Mouse (Mus musculus) retina, postnatal 7 days (tissue): ENCODE measurements around the gene Mief2.

ENCODE experiments used
- DNase-seq: peaks from one replicate; pipeline ENCODE4 v3.0.0-alpha.2; 2012; ENCODE audit warnings: low read depth, low spot score

Gene Mief2

DNA sequence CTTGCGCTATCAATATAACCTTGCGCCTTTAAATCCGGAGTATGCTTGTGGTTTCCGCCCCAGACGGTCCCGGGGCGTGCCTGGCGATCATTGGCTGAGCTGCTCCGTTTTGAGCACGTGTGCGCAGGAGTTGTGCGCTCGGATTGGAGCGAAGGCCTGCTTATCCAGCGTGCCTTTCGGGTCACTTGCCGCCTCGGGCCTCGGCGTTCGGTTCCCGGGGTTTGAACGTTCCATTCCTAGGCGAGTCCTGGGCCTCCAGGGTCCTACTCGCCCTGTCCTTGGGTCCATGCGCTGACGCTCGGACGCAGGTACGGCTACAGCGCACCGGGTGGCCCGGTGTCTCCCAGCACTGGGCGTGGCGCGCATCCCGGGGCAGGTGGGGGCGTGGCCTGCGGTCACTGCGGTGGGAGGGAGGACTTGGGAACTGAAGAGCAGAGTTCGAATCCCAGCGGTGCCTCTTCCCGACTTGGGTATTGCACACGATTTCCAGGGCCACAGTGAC lies at the start of gene Mief2:
Mief2 (plus strand) TSS at position 139 of the 502 bp plus-strand sequence.
- DNase-seq, result peak; percentile 86

DNA sequence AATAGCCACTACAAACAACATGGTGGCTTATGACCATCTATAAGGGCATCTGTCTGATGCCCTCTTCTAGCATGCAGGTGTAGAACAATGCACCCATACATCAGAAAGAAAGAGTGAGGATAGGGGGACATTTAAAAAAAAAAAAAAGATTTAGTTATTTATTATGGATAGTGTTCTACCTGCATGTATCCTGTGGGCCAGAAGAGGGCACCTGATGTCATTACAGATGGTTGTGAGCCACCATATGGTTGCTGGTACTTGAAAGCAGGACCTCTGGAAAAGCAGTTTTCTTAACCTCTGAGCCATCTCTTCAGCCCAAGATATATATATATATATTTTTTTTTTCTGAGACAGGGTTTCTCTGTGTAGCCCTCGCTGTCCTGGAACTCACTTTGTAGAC lies 32.0 kb upstream of the Mief2 start:
- DNase-seq, result no peak

- DNase-seq, result no peak
Measured at GRCm38 (mm10) chr11:60697561-60697960, 30.6 kb upstream of the Mief2 start.

GRCm38 (mm10) chr11:60698806-60699523 lies 29.2 kb upstream of the Mief2 start:
- no peak for DNase-seq

GRCm38 (mm10) chr11:60699524-60700075 lies 28.6 kb upstream of the Mief2 start, which contains the start of gene Llgl1:
TSS of gene Llgl1 (plus strand) at chr11:60699723.
- DNase-seq, result peak; percentile 85

DNA sequence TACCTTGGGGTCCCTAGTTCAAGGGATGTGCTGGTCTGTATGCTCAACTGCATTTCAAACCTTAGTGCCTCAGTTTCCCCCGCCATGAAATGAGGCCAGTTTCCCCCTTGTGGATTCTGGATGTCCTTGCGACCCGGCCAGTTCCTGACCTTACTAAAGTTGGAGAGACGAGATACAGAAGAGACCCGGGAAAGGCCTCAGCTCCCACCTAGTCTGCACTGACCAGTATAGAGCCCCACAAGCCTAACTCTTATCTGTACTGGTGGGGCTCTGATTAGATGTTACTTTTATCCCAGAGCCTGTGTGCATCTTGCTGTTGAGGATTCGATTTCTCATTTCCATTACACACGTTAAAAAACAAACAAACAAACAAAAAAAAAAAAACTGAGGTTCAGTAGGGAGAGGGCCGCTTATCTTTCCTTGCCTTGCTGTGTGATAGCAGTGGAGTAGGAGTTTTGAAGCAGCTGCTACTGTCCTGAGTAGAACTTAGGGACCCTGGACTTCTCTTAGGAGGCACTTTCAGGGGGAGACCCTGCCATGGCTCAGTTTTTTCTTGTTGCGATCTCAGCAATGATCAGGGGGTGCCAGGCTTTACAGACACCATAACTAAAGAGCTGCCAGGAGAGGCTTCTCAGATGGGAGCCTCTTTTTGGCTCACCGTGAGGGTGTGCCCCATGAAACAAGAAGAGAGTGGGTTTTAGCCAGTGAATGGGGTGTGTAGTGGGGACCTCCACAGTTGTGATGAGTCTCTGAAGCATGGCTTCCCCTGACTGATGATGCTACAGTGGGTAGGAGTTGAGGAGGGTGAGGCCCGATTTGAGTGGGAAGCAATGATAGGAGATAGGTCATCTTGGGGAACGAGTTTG lies 27.6 kb upstream of the Mief2 start:
- DNase-seq, result no peak

- DNase-seq, result no peak
Measured at GRCm38 (mm10) chr11:60701611-60702010, 26.6 kb upstream of the Mief2 start.

DNA sequence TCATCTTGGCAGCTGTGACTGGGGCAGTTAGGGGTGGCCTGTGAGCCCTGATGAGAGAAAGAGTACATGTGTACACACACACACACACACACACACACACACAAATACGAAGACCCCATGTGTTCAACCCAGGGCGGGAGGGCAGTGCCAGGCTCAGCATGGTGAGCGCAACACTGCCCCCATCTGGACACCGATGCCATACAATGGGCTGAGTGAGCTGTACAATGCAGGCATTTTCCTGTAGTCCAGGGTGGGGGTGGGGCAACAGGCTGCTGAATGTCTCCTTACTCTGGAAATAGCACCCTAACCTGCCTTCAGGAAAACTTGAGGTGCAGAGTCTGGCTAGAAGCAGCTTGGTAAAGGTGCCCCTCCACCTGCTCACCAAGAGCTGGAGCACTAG lies 25.1 kb upstream of the Mief2 start:
- DNase-seq, result no peak

GRCm38 (mm10) chr11:60704023-60704880 lies 23.9 kb upstream of the Mief2 start:
- no peak for DNase-seq

- no peak for DNase-seq
Measured at GRCm38 (mm10) chr11:60705255-60705654, 22.9 kb upstream of the Mief2 start.

GRCm38 (mm10) chr11:60706076-60706475 lies 22.1 kb upstream of the Mief2 start:
- DNase-seq, result no peak

GRCm38 (mm10) chr11:60706696-60707480 lies 21.3 kb upstream of the Mief2 start:
- no peak for DNase-seq

DNA sequence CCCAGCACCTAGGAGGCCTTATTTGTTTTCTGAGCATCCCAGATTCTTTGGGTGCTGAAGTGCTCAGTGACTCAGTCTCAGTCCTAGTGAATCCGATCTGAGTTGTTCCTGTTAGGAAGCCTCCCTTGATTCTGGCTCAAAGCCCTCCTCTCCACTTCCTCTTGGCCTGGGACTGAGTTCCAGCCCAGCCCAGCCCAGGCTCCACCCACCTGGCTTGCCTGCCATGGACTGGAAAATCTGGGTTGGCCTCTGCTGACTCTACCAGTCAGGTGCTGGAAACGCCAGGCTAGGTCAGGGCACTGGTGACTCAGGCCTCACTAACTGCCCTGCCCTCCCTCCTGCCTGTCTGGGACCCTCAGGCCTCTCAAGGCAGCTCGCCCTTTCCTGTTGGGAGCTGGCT lies 20.5 kb upstream of the Mief2 start:
- no peak for DNase-seq

DNA sequence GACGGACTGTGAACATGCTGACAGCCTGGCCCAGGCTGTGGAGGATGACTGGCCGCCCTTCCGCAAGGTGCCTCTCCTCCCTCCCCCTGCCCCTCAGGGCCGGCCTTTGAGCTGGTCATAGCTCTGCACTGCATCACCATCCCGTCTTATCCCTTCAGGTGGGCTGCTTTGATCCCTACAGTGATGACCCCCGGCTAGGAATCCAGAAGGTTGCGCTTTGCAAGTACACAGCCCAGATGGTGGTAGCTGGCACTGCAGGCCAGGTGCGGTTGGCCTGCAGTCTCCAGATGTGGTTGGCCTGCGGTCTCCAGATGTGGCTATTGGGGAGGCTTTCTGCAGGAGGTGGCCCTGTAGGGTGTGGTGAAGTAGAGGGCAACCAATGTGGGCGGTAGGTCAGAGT lies 19.6 kb upstream of the Mief2 start:
- no peak for DNase-seq

DNA sequence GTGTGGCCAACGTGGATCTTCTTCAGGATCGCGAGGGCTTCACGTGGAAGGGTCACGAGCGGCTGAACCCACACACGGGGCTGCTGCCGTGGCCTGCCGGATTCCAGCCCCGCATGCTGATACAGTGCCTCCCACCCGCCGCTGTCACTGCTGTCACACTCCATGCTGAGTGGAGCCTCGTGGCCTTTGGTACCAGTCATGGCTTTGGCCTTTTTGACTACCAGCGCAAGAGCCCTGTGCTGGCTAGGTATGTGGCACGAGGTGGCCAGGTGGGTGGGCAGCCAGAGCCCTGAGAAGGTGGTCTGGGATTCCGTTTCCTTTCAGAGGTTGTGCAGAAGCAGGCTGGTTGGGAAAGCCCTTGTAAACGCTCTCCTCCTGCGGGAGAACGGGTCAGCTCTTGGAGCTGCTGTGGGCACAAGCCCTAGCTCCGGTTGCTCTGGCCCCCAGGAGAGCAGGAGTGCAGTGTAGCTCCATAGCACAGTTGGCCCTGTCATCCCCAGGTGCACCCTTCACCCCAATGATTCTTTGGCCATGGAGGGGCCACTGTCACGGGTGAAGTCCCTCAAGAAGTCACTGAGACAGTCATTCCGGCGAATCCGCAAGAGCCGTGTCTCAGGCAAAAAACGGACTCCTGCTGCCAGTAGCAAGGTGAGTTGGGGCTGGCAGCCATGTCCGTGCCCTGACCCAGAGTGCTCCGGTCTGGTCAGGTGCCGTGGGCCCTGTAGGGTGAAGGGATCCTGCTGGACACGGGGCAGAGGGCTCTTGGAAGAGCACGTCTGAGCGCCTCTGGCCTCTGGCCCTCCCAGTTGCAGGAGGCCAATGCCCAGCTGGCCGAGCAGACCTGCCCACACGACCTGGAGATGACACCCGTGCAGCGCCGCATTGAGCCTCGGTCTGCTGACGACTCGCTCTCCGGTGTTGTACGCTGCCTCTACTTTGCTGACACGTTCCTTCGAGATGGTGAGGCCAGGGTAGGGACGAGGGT lies 18.4 kb upstream of the Mief2 start:
- no peak for DNase-seq

GRCm38 (mm10) chr11:60711218-60711617 lies 17.0 kb upstream of the Mief2 start:
- DNase-seq, result no peak

GRCm38 (mm10) chr11:60712040-60712439 lies 16.2 kb upstream of the Mief2 start:
- no peak for DNase-seq

- no peak for DNase-seq
Measured at GRCm38 (mm10) chr11:60712639-60713255, 15.5 kb upstream of the Mief2 start.

- DNase-seq, result no peak
Measured at GRCm38 (mm10) chr11:60715833-60716232, 12.4 kb upstream of the Mief2 start.
